Mouse (Mus musculus): ENCODE measurements around the gene Col2a1. TPM values are rescaled to one million over a fixed set of nuclear protein-coding genes. Genes with fewer than 3 reads are reported as not detected.
A peak's percentile ranks its signal among the peaks of the same experiment; 100 is the strongest.

The Col2a1 gene
- polyA plus RNA-seq, 1 experiment from 2014 or later = 19.2 TPM

DNA sequence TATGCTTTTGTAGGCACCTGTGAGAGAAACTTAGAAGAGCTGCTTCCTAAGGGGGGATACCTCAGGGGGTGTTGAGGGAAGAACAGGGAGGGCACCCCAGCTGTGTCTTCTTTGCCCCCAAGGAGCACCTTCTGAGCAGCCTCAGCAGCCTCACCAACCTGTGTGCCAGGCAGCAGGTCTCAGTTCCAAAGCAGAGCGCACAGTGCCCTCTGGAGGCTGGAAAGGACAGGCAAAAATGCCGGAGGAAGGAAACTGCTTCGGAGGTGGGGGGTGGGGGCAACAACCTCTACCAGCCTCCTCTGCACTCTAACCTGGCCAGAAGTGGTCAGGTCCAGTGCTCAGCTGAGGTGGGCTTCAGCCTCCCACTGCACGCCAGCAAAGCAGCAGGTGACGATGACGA lies 34.2 kb downstream of the Col2a1 start:
- WGBS = 33% methylated on average over 6 of the region's 6 CpGs
- Histone ChIP-seq H3K4me2 (ENCODE audit: low read depth, low read length) (no peak overlapping the region), H3K27ac (ENCODE audit: low read length) (no peak overlapping the region), H3K9ac (ENCODE audit: low read length) (no peak overlapping the region), H3K36me3 (ENCODE audit: control insufficient read depth, insufficient read depth, low read length) (no peaks in the 10 kb centered on the region), H3K4me3 (ENCODE audit: low read length) (no peak overlapping the region), H3K4me1 (replicated peaks; ENCODE audit: control insufficient read depth, insufficient read depth, low read length) (no peaks in the 10 kb centered on the region), H3K9me3 (ENCODE audit: control insufficient read depth, low read length) (no peaks in the 10 kb centered on the region), H3K27me3 (ENCODE audit: control insufficient read depth, insufficient read depth, low read depth, low read length) (no peaks in the 10 kb centered on the region)
- ATAC-seq (ENCODE audit: low read depth) = no peak; the same call in 1 of the 2 replicates

DNA sequence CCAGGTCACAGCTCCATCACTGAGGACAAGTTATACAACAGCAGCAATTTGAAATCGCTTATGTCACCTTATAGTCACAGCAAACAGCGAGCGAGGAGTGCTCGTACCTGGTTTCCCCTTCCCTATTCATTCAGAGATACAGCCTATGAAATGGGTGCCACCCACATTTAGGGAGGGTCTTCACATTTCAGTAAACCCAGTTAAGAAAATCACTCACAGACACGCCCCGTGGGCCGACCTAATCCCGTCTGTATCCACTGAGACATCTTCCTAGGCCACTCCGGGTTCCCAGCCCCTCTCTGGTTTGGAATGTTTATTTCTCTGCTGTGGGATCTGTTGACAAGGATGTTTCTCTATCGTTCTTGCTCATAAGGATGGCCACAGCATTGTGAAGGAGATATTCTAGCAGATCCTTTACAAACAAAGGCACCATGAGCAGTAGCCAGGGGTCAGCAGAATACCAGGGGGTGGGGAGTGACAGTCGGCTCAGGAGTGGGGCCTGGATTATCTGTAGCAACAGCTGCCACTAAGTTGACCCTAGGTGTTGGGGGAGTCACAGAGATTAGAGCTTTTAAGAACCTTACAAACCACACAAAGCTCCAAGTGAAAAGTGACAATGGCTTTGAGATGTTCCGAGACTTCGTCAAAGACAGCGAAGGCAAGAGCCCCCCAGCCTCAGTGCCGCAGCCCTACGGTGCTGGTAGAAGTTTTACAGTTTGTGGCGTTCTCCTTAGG lies 39.0 kb downstream of the Col2a1 start:
- no peaks in the 10 kb centered on the region for H3K27me3 ChIP-seq (ENCODE audit: control insufficient read depth, insufficient read depth, low read depth, low read length)
- no peak overlapping the region for H3K4me2 ChIP-seq (ENCODE audit: low read depth, low read length)
- ATAC-seq (ENCODE audit: low read depth) = no peak
- peaks cover 5% of the 10 kb centered on the region for H3K4me1 ChIP-seq (replicated peaks; ENCODE audit: control insufficient read depth, insufficient read depth, low read length)
- WGBS = 55% methylated on average over 17 of the region's 17 CpGs
- no peak overlapping the region for H3K9ac ChIP-seq (ENCODE audit: low read length)
- H3K9me3 ChIP-seq (ENCODE audit: control insufficient read depth, low read length) = no peaks in the 10 kb centered on the region
- H3K36me3 ChIP-seq (ENCODE audit: control insufficient read depth, insufficient read depth, low read length) = no peaks in the 10 kb centered on the region
- no peak overlapping the region for H3K27ac ChIP-seq (ENCODE audit: low read length)
- H3K4me3 ChIP-seq (ENCODE audit: low read length) = no peak overlapping the region

DNA sequence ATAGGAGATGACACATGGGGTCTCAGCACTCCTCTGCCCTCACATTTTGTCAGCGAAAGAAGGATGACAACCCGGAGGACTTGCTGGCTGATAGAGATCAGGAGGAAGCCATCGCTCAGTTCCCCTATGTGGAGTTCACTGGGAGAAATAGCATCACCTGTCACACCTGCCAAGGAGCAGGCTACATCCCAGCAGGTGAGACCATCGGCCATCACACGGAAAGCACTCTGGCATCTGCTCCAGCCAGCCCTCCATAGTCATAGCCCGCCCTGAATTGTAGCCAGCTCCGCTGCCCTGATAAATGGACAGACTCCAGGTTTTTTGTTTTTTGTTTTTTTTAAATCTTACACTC lies 39.7 kb downstream of the Col2a1 start:
- Histone ChIP-seq H3K36me3 (ENCODE audit: control insufficient read depth, insufficient read depth, low read length) (no peaks in the 10 kb centered on the region), H3K27me3 (ENCODE audit: control insufficient read depth, insufficient read depth, low read depth, low read length) (no peaks in the 10 kb centered on the region), H3K9me3 (ENCODE audit: control insufficient read depth, low read length) (no peaks in the 10 kb centered on the region), H3K27ac (ENCODE audit: low read length) (no peak overlapping the region; the same call in 1 of the 2 replicates), H3K4me3 (ENCODE audit: low read length) (peak overlapping the region; percentile 80), H3K9ac (ENCODE audit: low read length) (peak overlapping the region; percentile 84), H3K4me2 (ENCODE audit: low read depth, low read length) (peak overlapping the region; percentile 93), H3K4me1 (replicated peaks; ENCODE audit: control insufficient read depth, insufficient read depth, low read length) (peaks cover 5% of the 10 kb centered on the region)
- WGBS = 25% methylated on average over 7 of the region's 7 CpGs
- ATAC-seq (ENCODE audit: low read depth) = peak; percentile 17

DNA sequence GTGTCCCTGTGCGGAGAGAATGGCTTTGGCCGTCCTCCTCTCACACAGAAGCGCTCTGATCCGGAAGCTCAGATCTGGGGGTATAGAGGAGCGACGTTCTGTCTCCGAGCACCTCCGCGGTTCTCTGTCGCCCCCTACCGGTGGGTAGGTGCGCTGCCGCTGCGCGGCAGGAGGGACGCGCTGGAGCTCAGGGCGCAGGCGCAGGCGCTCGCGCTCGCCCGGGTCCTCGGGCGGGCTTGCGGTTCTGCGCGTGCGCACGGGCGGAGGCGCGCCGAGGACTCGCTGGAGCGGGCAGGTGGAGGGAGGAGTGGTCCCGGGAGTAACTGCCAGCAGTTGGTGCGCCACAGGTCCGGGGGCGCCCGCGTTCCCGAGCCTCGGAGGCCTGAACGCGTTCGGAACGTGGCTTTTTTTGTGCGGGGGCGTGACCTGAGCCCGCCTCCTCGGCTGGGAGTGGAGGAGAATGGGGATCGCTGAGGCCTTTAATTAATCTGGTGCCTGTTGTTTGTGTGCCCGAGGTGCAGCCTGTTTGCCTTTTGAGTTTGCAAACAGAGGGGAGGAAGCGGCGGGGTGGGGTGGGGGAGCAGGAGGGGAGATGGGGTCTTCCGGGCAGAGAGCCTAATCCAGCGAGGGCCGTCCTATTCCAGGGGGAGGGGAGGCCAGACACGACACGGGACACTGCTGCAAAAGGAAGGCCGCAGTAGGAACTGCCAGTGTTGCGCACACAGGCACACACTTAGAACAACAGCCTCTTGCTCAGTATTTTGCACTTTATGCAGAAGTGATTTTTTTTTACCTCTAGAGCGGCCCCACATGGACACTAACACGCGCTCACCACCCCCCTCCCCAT lies 40.3 kb downstream of the Col2a1 start, which contains the start of gene Tmem106c:
Gene Tmem106c, plus strand, starts transcription at position 212 of the 847 bp plus-strand sequence.
- H3K9me3 ChIP-seq (ENCODE audit: control insufficient read depth, low read length) = no peaks in the 10 kb centered on the region
- peaks cover 5% of the 10 kb centered on the region for H3K4me1 ChIP-seq (replicated peaks; ENCODE audit: control insufficient read depth, insufficient read depth, low read length)
- H3K4me3 ChIP-seq (ENCODE audit: low read length) = peak within 1 kb of the TSS; percentile 80
- peak within 1 kb of the TSS; percentile 69 for H3K27ac ChIP-seq (ENCODE audit: low read length)
- no peaks in the 10 kb centered on the region for H3K36me3 ChIP-seq (ENCODE audit: control insufficient read depth, insufficient read depth, low read length)
- peak within 1 kb of the TSS; percentile 86 for H3K9ac ChIP-seq (ENCODE audit: low read length)
- H3K27me3 ChIP-seq (ENCODE audit: control insufficient read depth, insufficient read depth, low read depth, low read length) = no peaks in the 10 kb centered on the region
- ATAC-seq (ENCODE audit: low read depth) = peak; percentile 96
- under 1% methylated on average over 66 of the region's 67 CpGs for WGBS
- H3K4me2 ChIP-seq (ENCODE audit: low read depth, low read length) = peak within 1 kb of the TSS; percentile 93

DNA sequence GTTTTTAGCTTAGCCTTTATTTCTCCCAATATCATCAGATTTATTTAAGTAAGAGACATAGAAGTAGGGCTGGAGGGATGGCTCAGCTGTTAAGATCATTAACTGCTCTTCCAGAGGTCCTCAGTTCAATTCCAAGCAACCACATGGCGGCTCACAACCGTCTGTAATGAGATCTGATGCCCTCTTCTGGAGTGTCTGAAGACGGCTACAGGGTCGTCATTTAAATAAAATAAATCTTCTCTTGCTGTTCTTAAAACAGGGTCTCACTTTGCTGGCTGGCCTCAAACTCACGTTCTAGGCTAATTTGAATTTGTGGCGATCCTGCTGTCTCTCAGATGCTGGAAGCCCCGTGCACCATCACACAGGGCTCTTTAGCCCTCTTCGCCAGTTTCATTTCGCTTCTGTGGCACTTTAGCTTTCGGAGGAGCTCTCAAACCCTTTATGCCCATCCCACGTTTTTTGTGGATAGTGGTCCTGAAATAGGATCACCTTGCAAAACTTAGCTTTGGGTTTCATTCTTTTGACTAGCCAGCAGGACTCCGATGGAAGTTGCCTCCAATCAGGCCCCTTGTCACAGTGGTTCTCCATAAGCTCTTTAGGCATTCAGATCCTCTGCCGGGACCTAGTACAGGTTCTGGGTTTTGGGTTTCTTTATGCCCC lies 41.0 kb downstream of the Col2a1 start:
- Histone ChIP-seq H3K4me2 (ENCODE audit: low read depth, low read length) (peak overlapping the region; percentile 93), H3K9ac (ENCODE audit: low read length) (peak overlapping the region; percentile 86), H3K36me3 (ENCODE audit: control insufficient read depth, insufficient read depth, low read length) (no peaks in the 10 kb centered on the region), H3K4me3 (ENCODE audit: low read length) (peak overlapping the region; percentile 80), H3K9me3 (ENCODE audit: control insufficient read depth, low read length) (no peaks in the 10 kb centered on the region), H3K27ac (ENCODE audit: low read length) (peak overlapping the region; percentile 66), H3K27me3 (ENCODE audit: control insufficient read depth, insufficient read depth, low read depth, low read length) (no peaks in the 10 kb centered on the region), H3K4me1 (replicated peaks; ENCODE audit: control insufficient read depth, insufficient read depth, low read length) (peaks cover 5% of the 10 kb centered on the region)
- no peak for ATAC-seq (ENCODE audit: low read depth)
- WGBS = 9% methylated on average over 13 of the region's 13 CpGs

DNA sequence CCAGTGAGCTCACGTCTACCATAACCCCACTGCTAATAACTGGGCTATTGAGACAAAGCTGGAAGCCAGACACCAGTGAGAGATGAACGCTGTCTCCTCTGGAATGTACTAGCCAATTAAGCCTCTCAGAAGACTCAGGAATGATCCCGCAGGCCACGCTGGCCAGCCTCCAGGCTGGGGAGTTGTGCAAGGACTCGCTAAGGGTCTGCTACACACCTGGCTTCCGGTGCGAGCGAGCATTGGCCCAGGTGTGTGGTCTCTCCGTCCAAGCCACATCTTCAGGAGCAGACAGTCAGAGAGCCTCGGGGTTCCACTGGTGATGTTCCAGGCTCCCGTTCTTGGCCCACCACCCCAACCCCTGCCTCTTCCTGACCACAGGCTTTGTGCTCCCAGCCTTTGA lies 48.1 kb downstream of the Col2a1 start:
- no peak for ATAC-seq (ENCODE audit: low read depth)
- Histone ChIP-seq H3K9me3 (ENCODE audit: control insufficient read depth, low read length) (no peaks in the 10 kb centered on the region), H3K9ac (ENCODE audit: low read length) (no peak overlapping the region), H3K4me3 (ENCODE audit: low read length) (no peak overlapping the region), H3K36me3 (ENCODE audit: control insufficient read depth, insufficient read depth, low read length) (no peaks in the 10 kb centered on the region), H3K27ac (ENCODE audit: low read length) (no peak overlapping the region), H3K27me3 (ENCODE audit: control insufficient read depth, insufficient read depth, low read depth, low read length) (no peaks in the 10 kb centered on the region), H3K4me2 (ENCODE audit: low read depth, low read length) (no peak overlapping the region), H3K4me1 (replicated peaks; ENCODE audit: control insufficient read depth, insufficient read depth, low read length) (peaks cover 4% of the 10 kb centered on the region)
- 50% methylated on average over 11 of the region's 11 CpGs for WGBS

DNA sequence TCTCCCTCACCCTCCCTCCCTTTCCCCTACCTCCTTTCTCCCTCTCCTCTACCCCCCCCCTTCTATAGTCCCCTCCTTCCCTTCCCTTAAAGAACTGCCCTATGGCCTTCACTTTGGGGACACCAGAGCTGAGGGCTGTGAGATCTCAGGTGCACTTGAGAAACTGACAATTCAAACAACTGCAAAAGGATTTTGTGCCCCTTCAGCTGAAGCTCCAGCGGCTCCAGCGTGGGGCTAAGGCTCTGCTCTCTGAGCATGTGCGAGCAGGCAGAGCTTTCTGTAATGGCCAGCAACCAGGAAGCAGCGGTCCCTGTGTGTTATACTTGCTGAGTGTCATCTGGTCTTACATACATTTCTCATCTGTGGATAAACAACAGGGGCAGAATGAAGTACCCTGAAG lies 48.8 kb downstream of the Col2a1 start:
- 0 out of 2 replicates have a peak, but pooled peaks have one; percentile 37 for ATAC-seq (ENCODE audit: low read depth)
- Histone ChIP-seq H3K4me3 (ENCODE audit: low read length) (no peak overlapping the region), H3K9ac (ENCODE audit: low read length) (no peak overlapping the region), H3K27ac (ENCODE audit: low read length) (no peak overlapping the region), H3K4me1 (replicated peaks; ENCODE audit: control insufficient read depth, insufficient read depth, low read length) (peaks cover 4% of the 10 kb centered on the region), H3K9me3 (ENCODE audit: control insufficient read depth, low read length) (no peaks in the 10 kb centered on the region), H3K36me3 (ENCODE audit: control insufficient read depth, insufficient read depth, low read length) (no peaks in the 10 kb centered on the region), H3K27me3 (ENCODE audit: control insufficient read depth, insufficient read depth, low read depth, low read length) (no peaks in the 10 kb centered on the region), H3K4me2 (ENCODE audit: low read depth, low read length) (no peak overlapping the region)
- 9% methylated on average over 4 of the region's 4 CpGs for WGBS

DNA sequence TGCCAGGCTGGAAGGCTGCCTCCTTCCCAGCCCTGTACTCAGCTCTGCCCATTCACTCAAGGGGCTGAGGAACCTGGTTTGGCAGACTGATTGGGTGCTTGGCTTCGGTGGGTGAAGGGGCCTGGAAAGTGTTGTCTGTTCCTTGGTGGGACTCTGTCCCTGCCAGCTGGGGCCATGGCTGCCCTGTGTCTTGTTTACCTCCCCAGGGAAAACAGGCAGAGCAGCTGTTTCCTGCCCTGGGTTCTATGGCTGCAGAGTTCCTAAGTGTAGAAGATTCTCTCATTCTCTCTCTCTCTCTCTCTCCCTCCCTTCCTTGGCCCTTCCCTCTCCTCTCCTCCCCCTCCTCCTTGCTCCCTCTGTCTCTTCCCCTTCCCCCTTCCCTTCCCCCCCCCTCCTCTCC lies 49.2 kb downstream of the Col2a1 start:
- Histone ChIP-seq H3K4me3 (ENCODE audit: low read length) (no peak overlapping the region), H3K36me3 (ENCODE audit: control insufficient read depth, insufficient read depth, low read length) (no peaks in the 10 kb centered on the region), H3K9ac (ENCODE audit: low read length) (no peak overlapping the region), H3K4me2 (ENCODE audit: low read depth, low read length) (no peak overlapping the region), H3K4me1 (replicated peaks; ENCODE audit: control insufficient read depth, insufficient read depth, low read length) (peaks cover 4% of the 10 kb centered on the region), H3K27me3 (ENCODE audit: control insufficient read depth, insufficient read depth, low read depth, low read length) (no peaks in the 10 kb centered on the region), H3K9me3 (ENCODE audit: control insufficient read depth, low read length) (no peaks in the 10 kb centered on the region), H3K27ac (ENCODE audit: low read length) (no peak overlapping the region)
- 0 out of 2 replicates have a peak, but pooled peaks have one; percentile 16 for ATAC-seq (ENCODE audit: low read depth)
- WGBS = 47% methylated on average over 1 of the region's 1 CpGs

DNA sequence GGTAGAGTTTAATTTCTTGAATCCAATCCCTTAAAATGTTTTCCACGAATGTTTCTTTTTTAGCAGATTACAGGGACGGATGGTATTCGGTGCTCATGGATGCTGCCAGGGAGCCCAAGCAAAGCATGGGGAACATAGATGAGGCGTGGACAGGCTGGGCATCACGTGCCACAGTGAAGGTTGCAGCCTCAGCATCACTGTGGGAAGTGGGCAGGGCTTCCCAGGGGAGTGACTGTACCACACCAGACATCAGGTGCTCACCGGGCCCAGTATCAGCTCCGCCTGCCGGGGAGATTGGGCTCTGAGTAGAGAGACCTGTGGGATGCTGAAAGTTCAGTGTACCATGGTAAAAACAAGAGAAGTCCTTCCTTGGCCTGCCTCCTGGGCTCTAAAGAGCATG lies 49.8 kb downstream of the Col2a1 start:
- H3K4me2 ChIP-seq (ENCODE audit: low read depth, low read length) = no peak overlapping the region
- no peak overlapping the region for H3K9ac ChIP-seq (ENCODE audit: low read length)
- H3K36me3 ChIP-seq (ENCODE audit: control insufficient read depth, insufficient read depth, low read length) = no peaks in the 10 kb centered on the region
- no peak overlapping the region for H3K4me3 ChIP-seq (ENCODE audit: low read length)
- H3K4me1 ChIP-seq (replicated peaks; ENCODE audit: control insufficient read depth, insufficient read depth, low read length) = peaks cover 4% of the 10 kb centered on the region
- no peaks in the 10 kb centered on the region for H3K9me3 ChIP-seq (ENCODE audit: control insufficient read depth, low read length)
- no peak for ATAC-seq (ENCODE audit: low read depth)
- H3K27ac ChIP-seq (ENCODE audit: low read length) = no peak overlapping the region
- WGBS = 79% methylated on average over 8 of the region's 8 CpGs
- H3K27me3 ChIP-seq (ENCODE audit: control insufficient read depth, insufficient read depth, low read depth, low read length) = no peaks in the 10 kb centered on the region
